Mouse (Mus musculus) MEL (cell line): ENCODE results near the gene Kmo.

ENCODE experiments used
- CTCF ChIP-seq, 3 experiments: IDR thresholded peaks in 2 of 3; conservative IDR thresholded peaks in 1 of 3; 2 replicates each; pipeline ENCODE4 v1.5.1; 2011 to 2012; ENCODE audit warnings: low read length in 3 of 3, low read depth in 2 of 3, mild to moderate bottlenecking in 2 of 3, improper control_type of control experiment in 1 of 3, inconsistent platforms in 1 of 3, mixed read lengths in 1 of 3, moderate library complexity in 1 of 3; ENCODE audit not compliant: control insufficient read depth in 1 of 3, insufficient read depth in 1 of 3, poor library complexity in 1 of 3, severe bottlenecking in 1 of 3
- E2F4 ChIP-seq: IDR thresholded peaks from 2 replicates; pipeline ENCODE4 v1.6.1; 2011; ENCODE audit warnings: low read depth, low read length, improper control_type of control experiment, borderline replicate concordance
- ELF1 ChIP-seq: IDR thresholded peaks from 2 replicates; pipeline ENCODE4 v1.6.1; 2014; ENCODE audit warnings: low read depth, mild to moderate bottlenecking, inconsistent platforms, low read length, improper control_type of control experiment, moderate library complexity
- EP300 ChIP-seq, 2 experiments: IDR thresholded peaks; 2 replicates each; pipeline ENCODE4 v1.6.1; 2011; ENCODE audit warnings: improper control_type of control experiment in 2 of 2, low read length in 2 of 2, low read depth in 1 of 2, mild to moderate bottlenecking in 1 of 2
- GATA1 ChIP-seq: IDR thresholded peaks from 2 replicates; pipeline ENCODE4 v1.6.1; 2011; ENCODE audit warnings: low read depth, low read length, improper control_type of control experiment
- MAX ChIP-seq: IDR thresholded peaks from 2 replicates; pipeline ENCODE4 v1.6.1; 2011; ENCODE audit warnings: low read length, improper control_type of control experiment
- SIN3A ChIP-seq: IDR thresholded peaks from 2 replicates; pipeline ENCODE4 v1.6.1; 2012; ENCODE audit warnings: low read length, improper control_type of control experiment, inconsistent platforms
- TCF12 ChIP-seq: IDR thresholded peaks from 2 replicates; pipeline ENCODE4 v1.6.1; 2014; ENCODE audit warnings: low read depth, mild to moderate bottlenecking, inconsistent platforms, low read length, improper control_type of control experiment, moderate library complexity
- USF1 ChIP-seq: IDR thresholded peaks from 2 replicates; pipeline ENCODE4 v1.6.1; 2014; ENCODE audit warnings: low read depth, mild to moderate bottlenecking, inconsistent platforms, low read length, improper control_type of control experiment, moderate library complexity
- USF2 ChIP-seq, 2 experiments: IDR thresholded peaks; 2 replicates each; pipeline ENCODE4 v1.6.1; 2011 to 2012; ENCODE audit warnings: improper control_type of control experiment in 2 of 2, low read length in 2 of 2, borderline replicate concordance in 1 of 2, inconsistent platforms in 1 of 2, low read depth in 1 of 2, mild to moderate bottlenecking in 1 of 2; ENCODE audit not compliant: insufficient read depth in 1 of 2
- ZC3H11A ChIP-seq: IDR thresholded peaks from 2 replicates; pipeline ENCODE4 v1.6.1; 2012; ENCODE audit warnings: low read depth, mild to moderate bottlenecking, inconsistent platforms, low read length, improper control_type of control experiment
- ZNF384 ChIP-seq: IDR thresholded peaks from 2 replicates; pipeline ENCODE4 v1.6.1; 2012; ENCODE audit warnings: low read depth, mild to moderate bottlenecking, inconsistent platforms, low read length, improper control_type of control experiment

DNA sequence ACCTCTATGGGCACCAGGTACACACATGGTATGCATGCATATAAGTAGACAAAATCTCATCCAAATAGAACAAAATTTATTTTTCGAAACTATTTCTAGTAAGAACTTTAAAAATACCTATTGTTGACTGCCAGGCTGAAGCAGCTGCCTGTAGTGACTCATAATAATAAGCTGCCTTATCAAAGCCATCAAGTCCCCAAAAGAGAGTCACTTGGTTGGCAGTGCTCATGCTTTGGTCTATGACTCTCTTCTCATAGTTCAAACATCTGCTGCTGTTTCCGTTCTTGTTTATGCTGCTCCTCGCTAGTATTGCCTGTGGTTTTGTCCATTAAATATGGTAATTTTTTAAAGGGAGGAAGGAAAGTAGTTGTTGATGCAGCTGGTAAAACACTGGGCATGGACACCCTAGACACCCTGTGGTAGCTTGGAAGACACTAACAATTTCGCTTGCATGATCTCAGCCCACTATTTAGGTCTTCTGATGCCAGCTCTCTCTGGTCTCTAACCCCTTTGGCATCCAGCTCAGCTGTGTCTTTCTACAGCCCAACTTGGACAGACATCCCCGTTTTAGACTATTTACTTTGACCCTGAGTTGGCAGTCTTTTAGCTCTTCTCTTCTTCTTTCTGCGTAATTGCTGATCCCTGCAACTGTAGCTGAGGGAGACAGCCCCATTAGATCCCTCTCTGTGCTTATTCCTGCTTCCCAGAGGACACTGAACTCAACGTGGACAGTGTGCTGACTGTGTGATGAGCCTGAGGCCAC, 53.6 kb downstream of the Kmo start:
- no peak for TF ChIP-seq ZC3H11A
- no peak for TF ChIP-seq CTCF (IDR thresholded peaks at IDR 0.05 in 2 of 3, conservative IDR thresholded peaks at IDR 0.05 in 1 of 3; ENCODE audit: control insufficient read depth in 1 of 3, insufficient read depth in 1 of 3, low read depth in 2 of 3, low read length in 3 of 3, poor library complexity in 1 of 3, severe bottlenecking in 1 of 3)
- TF ChIP-seq USF2 (IDR thresholded peaks at IDR 0.05; ENCODE audit: borderline replicate concordance in 1 of 2, insufficient read depth in 1 of 2, low read depth in 1 of 2, low read length in 2 of 2) = no peak
- no peak for TF ChIP-seq TCF12
- TF ChIP-seq EP300 (IDR thresholded peaks at IDR 0.05; ENCODE audit: low read depth in 1 of 2, low read length in 2 of 2) = no peak
- TF ChIP-seq MAX = no peak
- no peak for TF ChIP-seq GATA1
- TF ChIP-seq USF1 = no peak
- TF ChIP-seq SIN3A = no peak
- TF ChIP-seq E2F4 = no peak
- TF ChIP-seq ELF1 = no peak
- no peak for TF ChIP-seq ZNF384
